Comparison of ENCODE assay signal across 8 mouse cellular contexts in the genomic region with DNA sequence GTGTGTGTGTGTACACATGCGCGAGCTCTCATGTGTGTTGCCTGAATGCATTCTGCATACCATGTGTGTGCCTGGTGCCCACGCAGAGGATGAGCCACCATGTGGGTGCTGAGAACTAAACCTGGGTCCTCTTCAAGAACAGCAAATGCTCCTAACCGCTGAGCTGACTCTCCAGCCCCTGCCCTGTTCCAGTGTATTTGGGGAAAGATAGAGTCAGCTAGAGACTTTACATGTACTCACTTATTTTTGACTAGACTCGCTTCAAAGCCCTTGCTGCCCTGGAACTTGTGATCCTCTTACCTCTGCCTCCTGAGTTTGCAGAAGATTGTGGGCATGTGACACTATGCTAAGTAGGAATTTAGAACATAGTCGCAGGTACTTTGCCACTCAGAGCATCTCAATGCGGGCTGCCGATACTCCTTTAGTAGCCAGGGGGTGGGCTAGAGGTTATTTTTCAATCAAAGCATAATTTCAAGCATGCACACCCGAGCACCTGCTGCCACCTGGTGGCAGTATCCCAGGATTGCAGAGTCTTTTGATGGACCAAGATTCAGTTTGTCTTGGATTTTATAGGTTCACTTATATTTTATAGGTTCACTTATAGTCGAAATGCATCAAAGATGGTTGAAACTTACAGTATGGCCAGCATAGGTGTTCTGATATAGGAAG. TPM values are rescaled to one million over a fixed set of nuclear protein-coding genes. Genes with fewer than 3 reads are reported as not detected.
DNase-seq lines count a peak whose midpoint lies in the region; ATAC-seq and TF ChIP-seq lines count a peak whose summit lies in the region.

No protein-coding gene starts in this region.

- H3K4me1 ChIP-seq in heart, postnatal 0 days (ENCODE audit: control insufficient read depth, insufficient read depth), result no peaks in the 10 kb centered on the region
- peaks cover 26% of the 10 kb centered on the region for H3K4me1 ChIP-seq in heart, embryonic 12.5 days (replicated peaks)
- H3K4me1 ChIP-seq in neural tube, embryonic 11.5 days (ENCODE audit: control insufficient read depth, insufficient read depth, low read length), result peaks cover 11% of the 10 kb centered on the region; the same call in 1 of the 2 replicates

- WGBS in heart, postnatal 0 days, result 50% methylated on average over 10 of the region's 10 CpGs
- 50% methylated on average over 10 of the region's 10 CpGs for WGBS in heart, embryonic 12.5 days
- WGBS in neural tube, embryonic 11.5 days, result 54% methylated on average over 10 of the region's 10 CpGs

- no peak for ATAC-seq in heart, postnatal 0 days (ENCODE audit: insufficient read depth, low read depth)
- no peak for ATAC-seq in heart, embryonic 12.5 days (ENCODE audit: insufficient number of reproducible peaks, low FRiP score)
- no peak for ATAC-seq in neural tube, embryonic 11.5 days (ENCODE audit: insufficient read depth, low FRiP score, low TSS enrichment)
- ATAC-seq in monocyte, adult 5-6 weeks (replicated peaks; ENCODE audit: insufficient number of reproducible peaks, low FRiP score, low TSS enrichment, poor library complexity, severe bottlenecking), result no peak

- H3K27ac ChIP-seq in heart, postnatal 0 days (ENCODE audit: low read depth), result no peak overlapping the region
- H3K27ac ChIP-seq in heart, embryonic 12.5 days (ENCODE audit: poor library complexity, severe bottlenecking), result no peak overlapping the region
- H3K27ac ChIP-seq in neural tube, embryonic 11.5 days (ENCODE audit: low read depth, low read length), result no peak overlapping the region

- no peak overlapping the region for H3K4me2 ChIP-seq in heart, postnatal 0 days (ENCODE audit: low read depth, low read length)
- H3K4me2 ChIP-seq in heart, embryonic 12.5 days, result no peak overlapping the region
- no peak overlapping the region for H3K4me2 ChIP-seq in neural tube, embryonic 11.5 days (ENCODE audit: low read depth)

- H3K9ac ChIP-seq in heart, postnatal 0 days (replicated peaks; ENCODE audit: low read depth, low read length), result no peak overlapping the region
- no peak overlapping the region for H3K9ac ChIP-seq in heart, embryonic 12.5 days
- H3K9ac ChIP-seq in neural tube, embryonic 11.5 days (ENCODE audit: low read length), result no peak overlapping the region

- TF ChIP-seq CTCF in heart, postnatal 0 days (IDR thresholded peaks at IDR 0.05; ENCODE audit: low read depth), result peak; percentile 86

- H3K27me3 ChIP-seq in heart, postnatal 0 days (ENCODE audit: control insufficient read depth, insufficient read depth, low read length), result peaks cover 12% of the 10 kb centered on the region; the same call in 1 of the 2 replicates
- no peaks in the 10 kb centered on the region for H3K27me3 ChIP-seq in heart, embryonic 12.5 days (replicated peaks)
- no peaks in the 10 kb centered on the region for H3K27me3 ChIP-seq in neural tube, embryonic 11.5 days (ENCODE audit: control insufficient read depth, insufficient read depth, low read length)

- 0 out of 2 replicates have a peak, but pooled peaks cover 3% of the 10 kb centered on the region for H3K9me3 ChIP-seq in heart, postnatal 0 days (replicated peaks; ENCODE audit: control insufficient read depth, low read length)
- peaks cover 5% of the 10 kb centered on the region; the same call in 1 of the 2 replicates for H3K9me3 ChIP-seq in heart, embryonic 12.5 days (replicated peaks)
- H3K9me3 ChIP-seq in neural tube, embryonic 11.5 days (ENCODE audit: control insufficient read depth, low read length), result no peaks in the 10 kb centered on the region

- TF ChIP-seq EP300 in heart, postnatal 0 days (IDR thresholded peaks at IDR 0.05; ENCODE audit: low read depth), result no peak

- H3K4me3 ChIP-seq in heart, postnatal 0 days (ENCODE audit: low read depth, low read length), result no peak overlapping the region
- no peak overlapping the region for H3K4me3 ChIP-seq in heart, embryonic 12.5 days
- H3K4me3 ChIP-seq in neural tube, embryonic 11.5 days (ENCODE audit: low read depth, low read length), result no peak overlapping the region

- no peak for DNase-seq in heart, postnatal 0 days (ENCODE audit: low spot score)
- DNase-seq in ovary, postnatal 10 days (ENCODE audit: low spot score), result peak; percentile 17
- DNase-seq in ovary, adult 18-20 months (ENCODE audit: low spot score), result no peak
- DNase-seq in adrenal gland, postnatal 25 days, result peak; percentile 42
- DNase-seq in forelimb bud, embryonic 11.5 days (ENCODE audit: low read depth, low spot score), result peak; percentile 72
- DNase-seq in neural tube, embryonic 11.5 days (ENCODE audit: low spot score), result peak; percentile 70

- H3K36me3 ChIP-seq in heart, postnatal 0 days (replicated peaks; ENCODE audit: control insufficient read depth, insufficient read depth, low read length), result no peaks in the 10 kb centered on the region; the same call in 1 of the 2 replicates
- peaks cover 13% of the 10 kb centered on the region for H3K36me3 ChIP-seq in heart, embryonic 12.5 days
- peaks cover 2% of the 10 kb centered on the region; the same call in 1 of the 2 replicates for H3K36me3 ChIP-seq in neural tube, embryonic 11.5 days (ENCODE audit: control insufficient read depth, insufficient read depth, low read length)

RNA-seq across cellular contexts. Expression of gene Clstn1, which starts 25.2 kb away (rescaled TPM):
- total RNA-seq in heart, postnatal 0 days (2014; rRNA removed; ENCODE audit: low replicate concordance), result 32.1 and 37.9 TPM in 2 replicates
- 12.6 and 14.3 TPM in 2 replicates for polyA plus RNA-seq in heart, postnatal 0 days (2015; fragmentation: Nextera tagmentation; extraction: Ambion mirVana)
- 38.3 and 38.9 TPM in 2 replicates for polyA plus RNA-seq in heart, embryonic 12.5 days (2016; fragmentation: Nextera tagmentation; extraction: Ambion mirVana)
- 67.9 and 83.9 TPM in 2 replicates for total RNA-seq in adrenal gland, postnatal 25 days (2021)
- polyA plus RNA-seq in neural tube, embryonic 11.5 days (2014; fragmentation: Nextera tagmentation; extraction: Ambion mirVana), result 48.6 and 59.9 TPM in 2 replicates
- 0.43 to 4.3 TPM (median 1.2 TPM) in 3 replicates for total RNA-seq in monocyte, adult 5-6 weeks (2017)

Comparison
In these comparisons a context has a peak if more than half of its experiments do, and no peak if none do; other contexts are left out.
1. DNase-seq: peak in ovary, postnatal 10 days (single experiment), adrenal gland, postnatal 25 days (single experiment), forelimb bud, embryonic 11.5 days (single experiment) and neural tube, embryonic 11.5 days (single experiment); none in heart, postnatal 0 days (single experiment) and ovary, adult 18-20 months (single experiment).